Comparison of ENCODE assay signal across 8 mouse cellular contexts in genomic region chrX:162887931-162888511, GRCm38 (mm10). TPM values are rescaled to one million over a fixed set of nuclear protein-coding genes. Genes with fewer than 3 reads are reported as not detected.
A peak's percentile ranks its signal among the peaks of the same experiment; 100 is the strongest.
DNase-seq lines count a peak whose midpoint lies in the region; ATAC-seq and TF ChIP-seq lines count a peak whose summit lies in the region.

Gene Syap1 (minus strand): TSS chrX:162888447.

- H3K4me3 ChIP-seq in bone marrow macrophage, adult 2 months (ENCODE audit: insufficient read depth, low read length), result peak within 1 kb of the TSS; percentile 91
- H3K4me3 ChIP-seq in embryonic fibroblast, embryonic 13.5 days (ENCODE audit: insufficient read depth, low read length), result peak within 1 kb of the TSS; percentile 58
- H3K4me3 ChIP-seq in heart, embryonic 10.5 days, result peak within 1 kb of the TSS; percentile 74
- peak within 1 kb of the TSS; percentile 66 for H3K4me3 ChIP-seq in kidney, embryonic 14.5 days (ENCODE audit: low read length)

- WGBS in heart, embryonic 10.5 days, result 16% methylated on average over 44 of the region's 47 CpGs
- WGBS in kidney, embryonic 14.5 days, result 28% methylated on average over 45 of the region's 47 CpGs

- TF ChIP-seq CTCF in bone marrow macrophage, adult 2 months (IDR thresholded peaks at IDR 0.05; ENCODE audit: low read depth, low read length), result no peak
- no peak for TF ChIP-seq CTCF in embryonic fibroblast, embryonic 13.5 days (IDR thresholded peaks at IDR 0.05; ENCODE audit: borderline replicate concordance, insufficient read depth, low read length)

- H3K27ac ChIP-seq in bone marrow macrophage, adult 2 months (ENCODE audit: insufficient read depth, low read depth, low read length), result peak within 1 kb of the TSS; percentile 34
- H3K27ac ChIP-seq in embryonic fibroblast, embryonic 13.5 days (ENCODE audit: insufficient read depth, low read length), result no peak within 1 kb of the TSS
- peak within 1 kb of the TSS; percentile 88 for H3K27ac ChIP-seq in heart, embryonic 10.5 days
- no peak within 1 kb of the TSS for H3K27ac ChIP-seq in kidney, embryonic 14.5 days (ENCODE audit: low read depth, low read length)

- H3K27me3 ChIP-seq in heart, embryonic 10.5 days (ENCODE audit: insufficient read depth, poor library complexity, severe bottlenecking), result peaks cover 5% of the 10 kb centered on the region; the same call in 1 of the 2 replicates
- H3K27me3 ChIP-seq in kidney, embryonic 14.5 days (ENCODE audit: control insufficient read depth, insufficient read depth, low read length), result no peaks in the 10 kb centered on the region

- H3K4me2 ChIP-seq in kidney, embryonic 14.5 days (replicated peaks; ENCODE audit: low read depth, low read length), result peak within 1 kb of the TSS; percentile 51

- H3K9ac ChIP-seq in kidney, embryonic 14.5 days (ENCODE audit: low read depth, low read length), result peak within 1 kb of the TSS; percentile 78

- no peaks in the 10 kb centered on the region for H3K36me3 ChIP-seq in heart, embryonic 10.5 days
- H3K36me3 ChIP-seq in kidney, embryonic 14.5 days (ENCODE audit: control insufficient read depth, insufficient read depth, low read length), result no peaks in the 10 kb centered on the region

- TF ChIP-seq POLR2A in bone marrow macrophage, adult 2 months (IDR thresholded peaks at IDR 0.05; ENCODE audit: borderline replicate concordance, low read depth, low read length), result no peak
- peak; percentile 85 for TF ChIP-seq POLR2A in embryonic fibroblast, embryonic 13.5 days (IDR thresholded peaks at IDR 0.05; ENCODE audit: low read depth, low read length)

- peak; percentile 97 for ATAC-seq in kidney, embryonic 14.5 days (ENCODE audit: low FRiP score, low TSS enrichment)

- H3K9me3 ChIP-seq in heart, embryonic 10.5 days, result no peaks in the 10 kb centered on the region
- H3K9me3 ChIP-seq in kidney, embryonic 14.5 days (ENCODE audit: control insufficient read depth, low read length), result no peaks in the 10 kb centered on the region

- no peaks in the 10 kb centered on the region for H3K4me1 ChIP-seq in bone marrow macrophage, adult 2 months (ENCODE audit: control insufficient read depth, insufficient read depth, low read length)
- no peaks in the 10 kb centered on the region for H3K4me1 ChIP-seq in embryonic fibroblast, embryonic 13.5 days (ENCODE audit: control insufficient read depth, insufficient read depth, low read length)
- no peaks in the 10 kb centered on the region for H3K4me1 ChIP-seq in heart, embryonic 10.5 days
- H3K4me1 ChIP-seq in kidney, embryonic 14.5 days (ENCODE audit: control insufficient read depth, insufficient read depth, low read length), result no peaks in the 10 kb centered on the region

- DNase-seq in B cell, adult 2 months, result peak; percentile 84 to 87
- DNase-seq in heart, embryonic 10.5 days (ENCODE audit: low spot score), result peak; percentile 90
- peak; percentile 89 for DNase-seq in liver
- peak; percentile 31 to 62 for DNase-seq in monocyte, adult 2 months (ENCODE audit: low read depth in 1 of 2, low spot score in 2 of 2)
- peak; percentile 71 to 75 for DNase-seq in spleen, postnatal 14 days (ENCODE audit: low spot score in 2 of 2)

RNA-seq across cellular contexts. Expression of gene Syap1, which starts in this region (rescaled TPM):
- 55.0 and 58.6 TPM in 2 replicates for polyA plus RNA-seq in bone marrow macrophage, adult 2 months (2012; ENCODE audit: insufficient read depth, insufficient read length, missing spikeins)
- 64.5 and 67.1 TPM in 2 replicates for polyA plus RNA-seq in embryonic fibroblast, embryonic 13.5 days (2011; ENCODE audit: insufficient read length, low read depth, missing spikeins)
- 23.3 and 28.0 TPM in 2 replicates for polyA plus RNA-seq in heart, embryonic 10.5 days (2016; fragmentation: Nextera tagmentation; extraction: Ambion mirVana)
- 46.1 and 49.5 TPM in 2 replicates for polyA plus RNA-seq in kidney, embryonic 14.5 days (2014; fragmentation: Nextera tagmentation; extraction: Ambion mirVana)

Comparison
In these comparisons a context has a peak if more than half of its experiments do, and no peak if none do; other contexts are left out.
1. H3K27ac ChIP-seq: peak in bone marrow macrophage, adult 2 months (single experiment) and heart, embryonic 10.5 days (single experiment); none in embryonic fibroblast, embryonic 13.5 days (single experiment) and kidney, embryonic 14.5 days (single experiment).
2. Peak in every context shown above with its lines, with median percentiles within 50 percentile points of each other: DNase-seq and H3K4me3 ChIP-seq.